Mouse (Mus musculus) G1E (cell line): Measurements from ENCODE around the gene Gm49388.

Source experiments
- CTCF ChIP-seq: IDR thresholded peaks from 2 replicates; pipeline ENCODE4 v1.5.1; 2012; ENCODE audit warnings: low read depth, low read length, inconsistent platforms, mixed read lengths
- POLR2AphosphoS5 ChIP-seq: IDR thresholded peaks from 2 replicates; pipeline ENCODE4 v1.6.1; 2012; ENCODE audit warnings: low read depth, low read length, inconsistent platforms; ENCODE audit not compliant: insufficient replicate concordance
- TAL1 ChIP-seq: conservative IDR thresholded peaks from 2 replicates; pipeline ENCODE4 v1.6.1; 2012; ENCODE audit warnings: low read depth, low read length, inconsistent platforms, mixed read lengths

DNA sequence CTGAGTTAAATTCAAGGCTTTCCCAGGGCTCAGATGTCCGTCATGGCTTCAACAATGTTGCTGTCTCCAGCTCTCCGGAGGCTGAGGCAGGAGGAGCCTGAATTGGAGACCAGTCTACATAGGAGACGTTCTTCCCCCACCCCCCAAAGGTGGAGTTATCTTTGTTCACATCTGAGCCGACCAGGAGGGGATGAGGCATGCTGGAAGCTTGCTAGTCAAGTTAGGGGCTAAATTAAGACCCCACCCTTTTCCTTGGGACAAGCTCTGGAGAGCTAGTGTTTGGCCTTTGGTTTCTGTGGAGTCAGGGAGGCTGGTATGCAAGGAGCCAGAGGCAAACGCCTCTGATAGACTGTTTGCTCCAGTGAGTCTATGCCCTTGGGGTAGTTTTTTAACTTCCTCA, 32.2 kb upstream of the Gm49388 start:
- TF ChIP-seq CTCF = no peak
- TF ChIP-seq TAL1 = no peak
- TF ChIP-seq POLR2AphosphoS5 = no peak
